Mouse (Mus musculus): ENCODE data around the gene Spcs3. TPM values are rescaled to one million over a fixed set of nuclear protein-coding genes. Genes with fewer than 3 reads are reported as not detected.

The Spcs3 gene
- polyA plus RNA-seq, 1 experiment from 2014 or later = 79.0 TPM

- Histone ChIP-seq H3K9ac (replicated peaks) (no peak overlapping the region), H3K4me1 (0 out of 2 replicates have a peak, but pooled peaks cover 7% of the 10 kb centered on the region), H3K36me3 (no peaks in the 10 kb centered on the region), H3K4me2 (replicated peaks) (no peak overlapping the region), H3K27ac (replicated peaks) (no peak overlapping the region), H3K27me3 (no peaks in the 10 kb centered on the region), H3K4me3 (no peak overlapping the region), H3K9me3 (no peaks in the 10 kb centered on the region)
- no peak for ATAC-seq (ENCODE audit: low FRiP score, low read depth)
- 85% methylated on average over 2 of the region's 2 CpGs for WGBS
Measured at GRCm38 (mm10) chr8:54505060-54505459, 24.7 kb downstream of the Spcs3 start.

DNA sequence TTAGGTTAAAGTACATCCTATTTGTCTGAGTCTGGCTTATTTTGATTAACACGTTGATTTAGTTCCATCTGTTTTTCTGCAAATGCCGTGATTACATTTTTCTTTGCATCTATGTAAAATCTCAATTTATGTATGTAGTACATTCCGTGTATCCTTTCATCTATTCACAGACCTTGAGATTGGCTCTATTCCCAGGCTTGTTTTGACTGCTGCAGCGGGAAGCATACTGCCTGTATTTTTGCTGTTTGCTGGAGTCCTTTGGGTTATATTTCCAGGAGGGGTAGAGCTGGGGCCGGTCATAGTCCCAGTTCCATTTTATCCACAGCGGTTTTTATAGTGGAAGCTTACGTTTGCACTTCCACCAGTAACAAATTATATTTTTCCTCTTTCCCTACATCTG, 26.7 kb downstream of the Spcs3 start:
- H3K4me1 ChIP-seq = no peaks in the 10 kb centered on the region
- H3K9ac ChIP-seq (replicated peaks) = no peak overlapping the region
- no peak overlapping the region for H3K4me2 ChIP-seq (replicated peaks)
- ATAC-seq (ENCODE audit: low FRiP score, low read depth) = no peak
- no peaks in the 10 kb centered on the region for H3K9me3 ChIP-seq
- no peaks in the 10 kb centered on the region for H3K27me3 ChIP-seq
- no peaks in the 10 kb centered on the region for H3K36me3 ChIP-seq
- no peak overlapping the region for H3K4me3 ChIP-seq
- 76% methylated on average over 7 of the region's 7 CpGs for WGBS
- no peak overlapping the region for H3K27ac ChIP-seq (replicated peaks)

DNA sequence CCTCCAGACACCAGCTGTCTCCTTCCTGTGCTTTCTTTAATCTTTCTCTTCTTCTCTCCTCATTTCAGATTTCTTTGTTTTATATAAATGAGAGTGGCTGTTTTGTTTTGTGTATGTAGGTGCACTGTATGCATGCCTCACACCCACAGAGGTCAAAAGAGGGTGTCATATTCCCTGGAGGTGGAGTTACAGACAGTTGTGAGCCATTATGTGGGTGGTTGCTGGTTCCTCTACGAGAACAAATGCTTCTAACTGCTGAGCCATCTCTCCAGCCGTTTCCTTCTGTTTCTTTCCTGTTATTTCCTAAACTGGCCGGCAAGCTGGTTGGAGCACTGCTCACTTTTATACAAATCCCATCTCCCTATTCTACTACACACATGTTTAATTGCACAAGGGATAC, 35.9 kb downstream of the Spcs3 start:
- no peak overlapping the region for H3K9ac ChIP-seq (replicated peaks)
- WGBS = 58% methylated on average over 3 of the region's 3 CpGs
- no peaks in the 10 kb centered on the region for H3K9me3 ChIP-seq
- peaks cover 12% of the 10 kb centered on the region; the same call in 1 of the 2 replicates for H3K27me3 ChIP-seq
- no peaks in the 10 kb centered on the region for H3K4me1 ChIP-seq
- no peak for ATAC-seq (ENCODE audit: low FRiP score, low read depth)
- H3K4me3 ChIP-seq = no peak overlapping the region
- no peaks in the 10 kb centered on the region for H3K36me3 ChIP-seq
- no peak overlapping the region for H3K27ac ChIP-seq (replicated peaks)
- no peak overlapping the region for H3K4me2 ChIP-seq (replicated peaks)

DNA sequence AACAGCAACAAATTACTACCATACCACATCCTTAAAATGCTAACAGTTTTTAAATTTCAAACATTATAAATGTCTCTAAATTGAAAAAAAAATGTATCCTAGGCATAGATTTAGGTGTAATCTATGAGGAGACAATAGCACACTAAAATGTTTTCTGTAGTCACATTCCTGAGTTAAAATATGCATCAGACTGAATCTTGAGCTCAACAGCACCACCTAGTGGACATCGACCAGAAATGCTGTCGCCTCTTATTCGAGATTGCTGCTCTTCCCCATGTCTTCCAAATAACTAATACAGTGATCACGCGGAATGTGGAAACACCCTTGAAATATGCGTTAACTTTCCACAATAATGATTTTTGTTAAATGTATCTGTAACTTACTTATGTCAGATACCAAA, 36.7 kb downstream of the Spcs3 start:
- H3K27ac ChIP-seq (replicated peaks) = no peak overlapping the region
- H3K9ac ChIP-seq (replicated peaks) = no peak overlapping the region
- no peaks in the 10 kb centered on the region for H3K36me3 ChIP-seq
- no peaks in the 10 kb centered on the region for H3K9me3 ChIP-seq
- no peak overlapping the region for H3K4me3 ChIP-seq
- no peaks in the 10 kb centered on the region for H3K4me1 ChIP-seq
- 14% methylated on average over 6 of the region's 6 CpGs for WGBS
- peaks cover 12% of the 10 kb centered on the region; the same call in 1 of the 2 replicates for H3K27me3 ChIP-seq
- H3K4me2 ChIP-seq (replicated peaks) = no peak overlapping the region
- no peak for ATAC-seq (ENCODE audit: low FRiP score, low read depth)

DNA sequence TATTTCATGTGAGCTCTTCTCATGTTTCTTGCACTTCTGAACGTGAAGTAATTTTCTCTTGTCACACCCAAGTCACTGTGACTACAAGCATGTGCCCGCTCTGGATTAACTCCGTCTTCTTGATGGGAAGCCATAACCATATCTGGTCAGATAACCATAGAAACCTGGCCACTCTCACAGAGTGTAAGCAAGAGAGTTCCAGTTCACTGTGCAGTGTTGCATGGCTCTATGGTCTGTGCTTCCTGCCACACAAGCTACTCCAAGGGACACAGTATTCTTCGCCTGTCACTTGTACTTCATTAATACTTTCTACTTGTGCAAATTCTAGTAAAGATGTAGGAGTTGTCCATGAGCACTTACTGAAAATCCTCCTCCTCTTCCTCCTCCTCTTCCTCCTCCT, 37.9 kb downstream of the Spcs3 start:
- ATAC-seq (ENCODE audit: low FRiP score, low read depth) = no peak
- H3K36me3 ChIP-seq = no peaks in the 10 kb centered on the region
- 77% methylated on average over 4 of the region's 4 CpGs for WGBS

DNA sequence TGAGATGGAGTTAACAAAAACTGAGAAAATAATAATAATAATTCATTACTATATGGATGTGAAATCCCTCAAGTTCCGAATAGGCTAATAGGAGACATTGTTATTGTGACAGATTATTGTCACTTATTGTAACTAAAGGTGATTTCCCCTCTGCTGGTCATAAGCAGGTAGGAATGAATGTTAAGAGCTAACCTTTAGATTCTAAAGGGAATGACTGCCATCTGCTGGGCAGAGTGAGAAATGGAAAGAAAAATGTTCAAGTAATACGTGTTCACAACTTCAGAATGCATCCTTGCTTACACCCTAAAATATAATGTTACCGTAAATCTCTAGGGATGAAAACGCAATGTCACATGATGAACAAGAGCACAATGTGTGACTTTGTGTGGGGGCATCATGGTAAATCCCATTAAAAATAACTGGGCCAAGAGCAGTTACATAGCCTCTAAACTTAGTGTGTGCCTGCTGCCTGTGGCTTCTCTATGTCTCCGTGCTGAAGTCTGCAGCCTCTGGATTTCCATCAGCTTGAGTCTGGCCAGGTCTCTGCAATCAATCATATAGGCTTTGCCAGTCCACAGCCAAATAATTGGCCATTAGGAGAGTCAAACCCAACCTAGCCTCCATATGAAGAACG, 38.6 kb downstream of the Spcs3 start:
- Histone ChIP-seq H3K4me2 (replicated peaks) (no peak overlapping the region), H3K36me3 (no peaks in the 10 kb centered on the region), H3K9me3 (no peaks in the 10 kb centered on the region), H3K27me3 (peaks cover 12% of the 10 kb centered on the region; the same call in 1 of the 2 replicates), H3K9ac (replicated peaks) (no peak overlapping the region), H3K4me1 (no peaks in the 10 kb centered on the region), H3K27ac (replicated peaks) (no peak overlapping the region), H3K4me3 (no peak overlapping the region)
- ATAC-seq (ENCODE audit: low FRiP score, low read depth) = peak; percentile 41; the same call in 1 of the 2 replicates
- 31% methylated on average over 6 of the region's 6 CpGs for WGBS

More for the DNA sequence above, 37.9 kb downstream of the Spcs3 start:
- Histone ChIP-seq H3K27me3 (peaks cover 12% of the 10 kb centered on the region; the same call in 1 of the 2 replicates), H3K27ac (replicated peaks) (no peak overlapping the region), H3K4me2 (replicated peaks) (no peak overlapping the region), H3K4me3 (no peak overlapping the region), H3K4me1 (no peaks in the 10 kb centered on the region), H3K9me3 (no peaks in the 10 kb centered on the region), H3K9ac (replicated peaks) (no peak overlapping the region)

DNA sequence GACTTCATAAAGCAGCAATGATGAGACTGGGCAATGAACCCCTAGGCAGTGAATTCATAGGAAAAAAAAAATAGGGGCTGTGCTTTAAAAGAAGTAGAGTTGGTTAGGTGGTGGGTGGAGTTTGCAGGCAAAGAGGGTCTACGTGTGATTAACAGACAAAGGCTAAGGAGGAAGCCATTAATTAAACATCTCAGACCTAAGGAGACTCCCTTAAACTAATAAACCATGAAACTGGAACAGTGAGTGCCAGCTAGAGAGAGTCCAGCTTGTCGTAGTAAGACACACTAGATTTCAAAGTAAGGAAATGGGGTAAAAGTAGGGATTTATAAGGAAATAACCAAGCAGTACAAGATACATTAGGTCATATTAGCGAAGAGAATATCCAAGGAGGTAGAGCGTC, 41.4 kb downstream of the Spcs3 start:
- H3K36me3 ChIP-seq = no peaks in the 10 kb centered on the region
- H3K4me1 ChIP-seq = no peaks in the 10 kb centered on the region
- peaks cover 12% of the 10 kb centered on the region; the same call in 1 of the 2 replicates for H3K27me3 ChIP-seq
- WGBS = 85% methylated on average over 4 of the region's 4 CpGs
- H3K27ac ChIP-seq (replicated peaks) = no peak overlapping the region
- no peak overlapping the region for H3K4me2 ChIP-seq (replicated peaks)
- H3K9ac ChIP-seq (replicated peaks) = no peak overlapping the region
- no peak for ATAC-seq (ENCODE audit: low FRiP score, low read depth)
- H3K9me3 ChIP-seq = no peaks in the 10 kb centered on the region
- no peak overlapping the region for H3K4me3 ChIP-seq

- Histone ChIP-seq H3K4me1 (no peaks in the 10 kb centered on the region), H3K9me3 (no peaks in the 10 kb centered on the region), H3K4me3 (no peak overlapping the region), H3K4me2 (replicated peaks) (peak overlapping the region; percentile 22; the same call in 1 of the 2 replicates), H3K27ac (replicated peaks) (no peak overlapping the region), H3K36me3 (no peaks in the 10 kb centered on the region), H3K9ac (replicated peaks) (no peak overlapping the region), H3K27me3 (peaks cover 3% of the 10 kb centered on the region; the same call in 1 of the 2 replicates)
- ATAC-seq (ENCODE audit: low FRiP score, low read depth) = no peak
- 46% methylated on average over 19 of the region's 19 CpGs for WGBS
Measured at GRCm38 (mm10) chr8:54486555-54487273, 43.1 kb downstream of the Spcs3 start.

Other genes with a start within 250 kb of the Spcs3 start
- 5.8 and 6.6 TPM in 2 replicates for gene Asb5, start 418 bp downstream of the Spcs3 start, polyA plus RNA-seq (2016; fragmentation: Nextera tagmentation; extraction: Ambion mirVana)
- not detected in 2 replicates for gene Spata4, start 70.8 kb upstream of the Spcs3 start, polyA plus RNA-seq (2016; fragmentation: Nextera tagmentation; extraction: Ambion mirVana)